Mouse (Mus musculus) mature B cell (primary cell): ENCODE measurements at regions not wholly inside any gene's neighbourhood (a gene's known extent, or its start where the extent isn't known, plus 50 kb on each side); places are given as distances from the start of the nearest gene placed in this dataset.

Source experiments
- in situ Hi-C: fragments of 300-500 bp; cut with MboI; formaldehyde crosslinking; loops from 2 replicates; pipeline ENCODE4 v1.14.3; 2019

DNA sequence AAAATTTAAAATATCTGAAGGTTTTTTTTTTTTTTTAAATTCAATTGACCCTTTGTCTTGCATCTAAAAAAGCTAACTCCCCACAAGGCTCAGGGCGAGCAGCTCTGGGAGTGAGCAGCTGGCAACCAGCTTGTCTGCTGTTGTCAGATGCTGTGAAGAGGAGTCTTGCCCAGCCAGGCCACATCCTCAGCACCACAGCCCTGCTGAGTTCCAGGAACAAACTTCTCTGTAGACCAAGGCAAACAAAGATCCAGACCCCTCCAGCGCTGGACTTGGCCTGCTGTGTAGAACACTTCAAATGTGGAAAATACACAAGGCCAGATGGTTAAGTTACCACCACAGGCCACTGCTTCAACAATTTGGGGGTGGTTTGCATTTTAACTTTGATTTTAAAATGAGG lies 192.7 kb downstream of the Thbs2 start:
- in situ Hi-C loops: no loop called here

DNA sequence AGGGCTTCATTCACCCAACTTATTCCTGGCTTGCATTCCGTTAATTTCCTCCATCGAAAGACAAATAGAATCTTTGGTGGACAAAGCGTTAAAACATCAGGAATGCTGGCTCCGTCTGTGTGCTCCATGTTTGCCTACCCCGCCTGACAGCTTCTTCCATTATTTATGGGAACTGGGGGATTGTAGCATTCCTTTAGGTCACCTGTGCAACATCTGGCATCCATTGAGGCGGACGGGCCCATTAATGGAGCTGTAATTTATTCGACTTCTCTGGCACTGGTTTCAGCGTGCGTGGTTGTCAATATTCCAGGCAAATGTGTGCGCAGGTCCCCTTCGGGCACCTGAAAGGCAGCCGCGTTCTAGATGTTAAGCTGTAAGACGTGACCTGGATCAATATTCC lies 196.9 kb downstream of the Thbs2 start:
- in situ Hi-C loops: no loop called here

DNA sequence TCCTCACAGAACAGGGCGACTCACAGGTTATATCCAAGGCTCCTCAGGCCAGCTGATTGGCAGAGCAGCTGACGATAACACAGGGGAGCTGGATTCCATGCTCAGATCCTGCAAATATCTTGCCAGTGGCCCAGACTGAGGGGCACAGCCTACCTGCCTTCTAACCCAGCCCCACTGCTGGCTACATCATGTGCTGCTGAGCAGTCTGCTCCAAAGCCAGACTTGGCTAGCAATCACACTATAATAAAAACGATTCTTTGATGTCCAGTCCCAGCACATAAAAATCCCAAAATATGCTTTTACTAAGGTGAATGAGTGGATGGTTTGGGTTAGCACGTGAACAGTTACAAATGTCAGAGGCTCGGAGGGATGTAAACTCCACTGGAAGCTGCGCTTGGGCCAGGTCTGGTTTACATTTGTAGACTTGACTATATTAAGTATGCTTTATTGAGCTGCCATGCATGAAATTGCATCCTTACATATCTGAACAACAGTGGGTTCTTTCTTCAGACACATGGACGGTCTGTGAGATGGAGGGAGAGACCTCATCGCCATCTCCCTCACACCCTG lies 200.2 kb downstream of the Thbs2 start:
- in situ Hi-C loops: no loop called here

DNA sequence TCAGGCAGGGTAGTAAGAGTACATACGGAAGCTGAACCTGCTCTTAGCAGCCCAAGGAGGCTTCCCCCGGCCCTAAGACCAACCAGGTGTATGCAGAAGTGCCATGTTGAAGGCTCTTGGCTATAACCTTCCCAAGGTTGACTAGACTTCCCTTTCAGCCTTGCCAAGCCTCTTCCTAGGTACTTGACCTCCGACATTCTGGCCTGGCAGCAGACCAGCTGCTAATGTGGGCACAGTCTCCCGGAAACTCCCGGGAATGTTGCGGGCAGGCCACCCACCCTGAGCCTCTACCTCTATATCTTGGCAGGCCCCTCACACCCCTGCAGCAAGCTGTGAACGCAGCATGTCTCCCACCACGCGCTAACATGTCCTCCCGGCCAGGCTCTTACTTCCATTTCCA lies 201.1 kb downstream of the Thbs2 start:
- in situ Hi-C loops: no loop called here

DNA sequence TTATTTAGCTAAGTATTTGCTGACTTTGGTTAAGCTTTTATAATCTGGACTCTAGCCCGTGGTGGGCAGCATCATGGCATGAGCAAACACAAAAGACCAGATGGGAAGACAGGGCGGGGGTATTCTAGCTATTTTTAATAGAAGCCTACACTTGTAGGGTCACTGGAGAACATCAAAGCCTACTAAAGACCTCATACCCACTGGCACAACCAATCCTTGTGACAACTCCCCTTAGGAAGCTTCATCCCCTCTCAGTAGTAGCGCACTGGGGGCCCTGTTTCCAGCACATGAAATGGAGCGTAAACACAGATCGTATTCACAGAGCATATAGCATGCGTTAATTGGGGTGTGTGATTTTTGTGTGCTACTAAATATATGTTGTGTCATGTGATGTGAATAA lies 202.4 kb downstream of the Smoc2 start:
- in situ Hi-C loops: no loop called here

DNA sequence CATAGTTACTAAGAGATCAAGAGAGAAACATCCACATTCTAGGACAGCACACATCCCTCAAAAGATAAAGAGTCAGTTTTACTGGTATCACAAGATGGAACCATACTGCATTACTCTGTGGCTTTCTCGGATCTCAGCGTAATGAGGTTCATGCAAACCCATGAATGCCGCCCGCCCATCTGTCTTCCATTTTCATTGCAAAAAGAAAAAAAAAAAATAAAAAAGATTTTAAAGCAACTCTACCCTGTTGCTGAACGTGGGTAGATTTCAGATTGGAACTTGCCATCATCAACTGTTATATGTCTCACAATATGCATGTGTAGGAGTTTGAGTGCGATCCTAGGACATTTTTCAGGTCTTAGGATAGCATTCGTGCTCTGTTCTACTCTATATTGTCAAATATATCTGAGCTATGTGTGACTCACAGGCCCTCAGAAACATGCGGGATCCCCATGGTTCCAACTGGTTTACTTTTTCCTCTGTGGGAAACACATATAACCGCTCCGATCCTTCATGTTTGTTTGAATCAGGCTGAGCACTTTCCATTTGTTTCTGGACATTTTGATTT lies 199.7 kb downstream of the Smoc2 start:
- in situ Hi-C loops: no loop called here

DNA sequence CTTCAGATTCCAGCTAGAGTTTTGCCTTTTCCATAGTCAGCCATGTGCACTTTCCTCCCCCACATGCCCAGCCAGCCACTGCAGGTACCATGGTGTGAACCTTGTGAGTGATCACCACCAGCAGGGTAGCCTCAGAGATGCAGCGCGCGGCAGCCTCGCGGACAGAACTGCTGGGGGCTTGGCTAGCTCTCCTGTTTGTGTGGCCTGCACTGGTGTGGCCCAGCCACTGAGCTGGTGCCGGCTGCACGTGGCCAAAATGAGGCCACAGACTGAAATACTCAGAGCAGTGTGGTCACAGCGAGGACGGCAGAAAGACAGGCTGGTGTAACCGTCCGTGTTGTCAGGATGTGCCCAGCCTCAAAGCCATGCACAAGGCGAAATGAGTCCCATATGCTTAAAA lies 197.4 kb downstream of the Smoc2 start:
- in situ Hi-C loops: no loop called here

DNA sequence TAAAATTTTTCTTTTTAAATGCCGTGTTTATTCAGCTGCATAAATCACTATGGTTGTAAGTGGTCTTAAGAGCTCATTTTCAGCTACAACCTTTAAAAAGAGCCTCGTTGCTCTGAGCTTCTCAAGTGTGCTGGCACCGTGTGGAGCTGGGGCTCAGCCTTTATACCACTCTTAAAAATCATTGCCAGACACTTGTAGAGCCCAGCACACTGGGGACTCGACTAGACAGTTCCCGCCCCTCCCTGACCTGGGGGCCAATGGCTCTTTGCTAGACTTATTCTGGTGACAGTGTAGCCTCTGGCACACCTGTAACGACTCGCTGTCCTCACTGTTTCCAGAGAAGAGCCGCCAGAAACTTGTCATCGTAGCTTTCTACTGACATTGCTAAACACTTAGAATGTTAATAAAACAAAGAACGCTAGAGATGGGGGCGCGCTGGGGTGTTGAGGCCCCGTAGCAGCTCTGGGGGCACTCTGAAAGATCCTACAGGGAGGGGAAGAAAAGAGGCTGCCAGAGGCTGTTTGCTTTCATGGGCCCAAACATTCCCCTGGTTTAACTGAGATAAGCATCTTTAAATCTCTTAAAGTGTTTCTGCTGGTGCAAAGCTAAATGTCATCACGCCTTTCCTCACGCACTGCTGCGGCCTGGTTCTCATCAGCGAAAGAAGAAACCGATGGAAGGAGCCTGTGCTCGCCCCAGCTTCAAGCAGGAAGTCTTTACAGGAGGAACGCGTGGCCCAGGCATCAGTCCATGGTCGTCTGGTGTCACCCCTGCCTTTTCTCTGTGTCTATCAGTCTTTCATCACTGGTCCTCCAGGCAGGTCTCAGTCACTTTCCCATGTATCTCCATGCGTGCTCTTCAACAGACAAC lies 196.7 kb downstream of the Smoc2 start:
- in situ Hi-C loops: no loop called here

DNA sequence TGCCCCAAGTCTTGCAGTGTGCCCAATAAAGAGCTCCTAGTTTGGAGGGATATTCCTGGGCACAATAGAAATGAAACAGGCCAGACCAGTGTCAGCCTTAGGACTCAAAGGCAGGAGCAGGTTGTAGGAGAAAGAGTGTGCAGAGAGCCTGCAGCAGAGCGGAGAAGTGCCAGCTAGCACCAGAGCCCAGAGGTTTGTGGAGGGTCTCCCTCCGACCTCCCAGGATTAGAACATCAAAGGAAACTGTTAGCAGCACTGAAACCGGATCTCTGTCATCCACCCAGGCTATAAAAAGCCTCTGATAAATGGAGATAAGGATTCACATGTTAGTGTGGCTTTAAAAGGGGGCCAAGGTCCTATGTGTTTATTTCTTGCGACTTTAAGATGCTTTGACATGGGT lies 196.0 kb downstream of the Smoc2 start:
- in situ Hi-C loops: no loop called here

DNA sequence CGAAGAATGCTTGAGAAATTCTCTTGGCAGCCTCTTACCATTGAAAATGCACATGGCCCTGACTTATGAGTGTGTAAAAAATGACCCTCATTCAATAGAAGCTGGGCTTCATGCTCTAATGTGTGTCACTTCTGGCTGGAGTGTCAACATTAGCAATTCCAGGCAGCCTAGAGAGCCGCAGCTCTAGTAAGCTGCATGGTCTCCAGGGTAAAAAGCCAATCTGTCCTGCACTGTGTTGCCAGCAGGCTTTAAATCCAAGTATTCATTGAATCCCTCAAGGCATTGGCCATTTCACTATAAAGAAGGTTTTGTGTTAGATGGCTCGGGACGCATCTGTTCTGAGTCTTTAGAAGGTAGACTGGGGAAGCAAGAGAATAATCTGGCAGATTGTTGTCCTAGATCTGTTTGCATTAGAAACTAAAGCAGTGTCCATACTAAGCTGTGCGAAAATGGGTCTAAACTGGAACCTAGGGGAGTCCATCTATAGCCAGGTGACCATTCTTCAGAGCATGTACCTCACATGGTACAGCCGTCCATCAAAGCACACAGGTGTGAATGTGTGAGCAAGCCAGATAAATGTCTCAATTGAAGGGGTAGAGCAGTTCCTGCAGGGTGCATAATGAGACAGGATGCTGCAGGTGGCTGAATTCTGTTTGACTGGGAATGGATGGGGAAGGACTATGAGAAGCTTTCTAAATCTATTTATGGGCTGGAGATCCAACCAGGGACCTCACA lies 189.6 kb downstream of the Smoc2 start:
- in situ Hi-C loops: no loop called here

DNA sequence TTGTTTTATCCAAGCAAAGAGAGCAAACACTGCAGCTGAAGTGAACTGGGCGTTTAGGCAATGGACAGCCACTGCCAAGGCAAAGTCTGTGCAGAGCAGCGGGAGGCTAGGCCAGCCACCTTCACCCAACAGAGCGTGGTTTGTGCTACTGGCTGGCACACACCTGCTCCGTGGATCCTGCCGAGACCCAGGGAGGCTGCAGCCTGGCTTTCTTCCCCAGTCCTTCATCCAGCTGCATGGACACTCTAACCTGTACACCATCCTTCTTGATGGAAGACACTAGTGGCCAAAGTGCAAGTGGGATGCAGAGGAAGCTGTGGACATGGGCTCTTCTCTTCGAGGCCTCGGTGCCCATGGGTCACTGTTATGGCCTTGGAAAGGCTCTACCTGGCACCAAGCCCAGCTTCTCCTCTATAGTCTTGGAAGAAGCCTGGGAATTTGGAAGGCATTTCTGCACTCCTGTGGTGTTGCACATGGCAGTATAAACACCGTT lies 176.0 kb downstream of the Smoc2 start:
- in situ Hi-C loops: no loop called here
